Mouse (Mus musculus): ENCODE results near the gene Eif2s1. TPM values are rescaled to one million over a fixed set of nuclear protein-coding genes. Genes with fewer than 3 reads are reported as not detected.
A peak's percentile ranks its signal among the peaks of the same experiment; 100 is the strongest.
"Not testable (repeated sequence)": the region's sequence is repeated elsewhere in the genome, so short reads cannot be mapped to it uniquely, and the experiment has no call there.

Gene Eif2s1
- total RNA-seq, 2 experiments from 2014 or later, result 94.9 to 96.6 TPM

- no peak for DNase-seq
These were observed 52.8 kb downstream of the Eif2s1 start for GRCm38 (mm10) chr12:78914458-78914857.

- no peak for DNase-seq
These were observed 53.9 kb downstream of the Eif2s1 start for GRCm38 (mm10) chr12:78915561-78915960.

- DNase-seq, result no peak
These were observed 54.7 kb downstream of the Eif2s1 start for GRCm38 (mm10) chr12:78916278-78916677.

- peak; percentile 78 to 82 for DNase-seq
These were observed 56.8 kb downstream of the Eif2s1 start for GRCm38 (mm10) chr12:78918227-78919078.

- DNase-seq, result peak; percentile 29 to 67
These were observed 57.6 kb downstream of the Eif2s1 start for GRCm38 (mm10) chr12:78919079-78919712.

GRCm38 (mm10) chr12:78921421-78921820 is 59.8 kb downstream of the Eif2s1 start:
- DNase-seq, result no peak

- DNase-seq, result no peak
These were observed 60.4 kb downstream of the Eif2s1 start for GRCm38 (mm10) chr12:78922058-78922457.

GRCm38 (mm10) chr12:78922977-78923376 is 61.4 kb downstream of the Eif2s1 start:
- not testable (repeated sequence) for DNase-seq

GRCm38 (mm10) chr12:78923539-78924189 is 62.0 kb downstream of the Eif2s1 start:
- no peak for DNase-seq

GRCm38 (mm10) chr12:78927287-78927686 is 65.7 kb downstream of the Eif2s1 start:
- DNase-seq, result no peak

- DNase-seq, result no peak
These were observed 68.3 kb downstream of the Eif2s1 start for GRCm38 (mm10) chr12:78929900-78930299.

GRCm38 (mm10) chr12:78936494-78936893 is 74.9 kb downstream of the Eif2s1 start:
- no peak for DNase-seq

Other genes starting within 250 kb of the Eif2s1 start
- under 1 TPM in 1 of 2 experiments, not detected in 1; 0.17 TPM for gene Fam71d, start 170.3 kb upstream of the Eif2s1 start, total RNA-seq (2021)
- 10 to 100 TPM; 30.3 to 32.2 TPM for gene Mpp5, start 112.9 kb upstream of the Eif2s1 start, total RNA-seq (2021)
- gene Atp6v1d, start 181 bp upstream of the Eif2s1 start, total RNA-seq (2021), result 10 to 100 TPM; 77.4 to 78.9 TPM
- under 1 TPM in 1 of 2 experiments, not detected in 1; 0.16 TPM for gene Plek2, start 45.1 kb downstream of the Eif2s1 start, total RNA-seq (2021)
- gene Tmem229b, start 145.8 kb downstream of the Eif2s1 start, total RNA-seq (2021), result 10 to 100 TPM in 1 of 2 experiments, 1 to 10 TPM in 1; 7.2 to 10.1 TPM
- 1 to 10 TPM; 1.5 to 2.2 TPM for gene Plekhh1, start 167.3 kb downstream of the Eif2s1 start, total RNA-seq (2021)
- 10 to 100 TPM in 1 of 2 experiments, 1 to 10 TPM in 1; 7.8 to 11.6 TPM for gene Pigh, start 227.8 kb downstream of the Eif2s1 start, total RNA-seq (2021)